Mouse (Mus musculus) testis, adult 2 months (tissue): Measurements from ENCODE around the gene Xrcc3.

Source experiments
- CTCF ChIP-seq: fragments of 200-500 bp; IDR thresholded peaks from 2 replicates; pipeline ENCODE4 v1.5.1; 2012; ENCODE audit warnings: low read depth, mild to moderate bottlenecking, inconsistent platforms, low read length, moderate library complexity; ENCODE audit not compliant: control insufficient read depth, insufficient read depth, insufficient replicate concordance
- POLR2A ChIP-seq: fragments of 200-500 bp; IDR thresholded peaks from 2 replicates; pipeline ENCODE4 v1.6.1; 2012; ENCODE audit warnings: low read depth, mild to moderate bottlenecking, inconsistent platforms, low read length, moderate library complexity; ENCODE audit not compliant: control insufficient read depth

DNA sequence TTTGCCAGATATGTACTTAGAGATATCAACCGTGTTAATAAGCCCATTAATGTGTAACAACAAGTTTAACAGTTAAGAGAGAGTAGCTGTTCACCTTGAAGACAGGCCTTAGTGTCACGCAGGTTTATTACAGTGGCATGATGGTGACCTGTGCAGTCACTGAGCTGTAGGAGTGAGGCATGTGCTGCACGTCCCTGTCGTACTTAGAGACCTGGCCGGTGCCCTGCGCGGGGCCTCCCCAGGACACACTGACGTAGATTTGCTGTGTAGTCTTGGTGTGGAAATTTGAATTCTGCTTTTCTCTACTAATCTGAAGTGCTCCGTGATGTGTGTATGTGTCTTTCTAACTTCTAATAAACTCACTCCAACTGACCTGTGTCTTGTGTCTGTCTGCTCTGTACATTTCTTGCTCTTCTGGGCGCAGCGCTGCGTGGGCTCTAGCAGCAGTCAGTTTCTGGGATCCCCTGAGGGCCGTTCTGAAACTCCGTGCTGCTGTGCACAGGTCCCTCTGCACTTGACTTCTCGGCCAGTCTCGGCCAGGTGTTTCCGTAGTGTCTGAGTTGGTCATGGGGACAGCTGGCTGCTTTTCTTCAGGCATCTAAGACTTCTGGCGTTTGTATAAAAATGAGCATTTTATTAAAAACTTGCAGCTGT lies 19.0 kb downstream of the Xrcc3 start:
- TF ChIP-seq CTCF = no peak
- no peak for TF ChIP-seq POLR2A
